Mouse (Mus musculus): Measurements from ENCODE around the gene Plxdc1. TPM values are rescaled to one million over a fixed set of nuclear protein-coding genes. Genes with fewer than 3 reads are reported as not detected.

Gene Plxdc1
- 3.0 and 3.3 TPM in 2 replicates for polyA plus RNA-seq (2011; ENCODE audit: insufficient read depth, insufficient read length, low read depth, missing spikeins)

GRCm38 (mm10) chr11:97985727-97986677 lies at the start of gene Plxdc1:
Gene Plxdc1 (minus strand): TSS chr11:97986444.
- H3K4me1 ChIP-seq (ENCODE audit: control insufficient read depth, insufficient read depth, low read length), result peaks cover 11% of the 10 kb centered on the region
- H3K27ac ChIP-seq (ENCODE audit: insufficient read depth, low read length), result 0 out of 2 replicates have a peak within 1 kb of the TSS, but pooled peaks have one; percentile 26
- H3K9me3 ChIP-seq (replicated peaks; ENCODE audit: control insufficient read depth, insufficient read depth, low read length, poor library complexity, severe bottlenecking), result no peaks in the 10 kb centered on the region
- H3K27me3 ChIP-seq (ENCODE audit: control insufficient read depth, insufficient read depth, low read length, poor library complexity, severe bottlenecking), result no peaks in the 10 kb centered on the region
- no peaks in the 10 kb centered on the region for H3K36me3 ChIP-seq (ENCODE audit: control insufficient read depth, insufficient read depth, low read length, poor library complexity, severe bottlenecking)
- peak within 1 kb of the TSS; percentile 54 for H3K9ac ChIP-seq (ENCODE audit: low read depth, poor library complexity, severe bottlenecking)
- peak within 1 kb of the TSS; percentile 72 for H3K4me3 ChIP-seq (ENCODE audit: low read depth, low read length)
- TF ChIP-seq POLR2A (IDR thresholded peaks at IDR 0.05; ENCODE audit: insufficient read depth, low read length) (no peak), EP300 (IDR thresholded peaks at IDR 0.05; ENCODE audit: insufficient read depth, low read depth, low read length) (no peak), CTCF (IDR thresholded peaks at IDR 0.05; ENCODE audit: low read depth, low read length) (no peak)

- TF ChIP-seq POLR2A (IDR thresholded peaks at IDR 0.05; ENCODE audit: insufficient read depth, low read length) (no peak), CTCF (IDR thresholded peaks at IDR 0.05; ENCODE audit: low read depth, low read length) (no peak), EP300 (IDR thresholded peaks at IDR 0.05; ENCODE audit: insufficient read depth, low read depth, low read length) (peak; percentile 77)
- H3K4me3 ChIP-seq (ENCODE audit: low read depth, low read length), result peak overlapping the region; percentile 72
- H3K27me3 ChIP-seq (ENCODE audit: control insufficient read depth, insufficient read depth, low read length, poor library complexity, severe bottlenecking), result no peaks in the 10 kb centered on the region
- H3K9ac ChIP-seq (ENCODE audit: low read depth, poor library complexity, severe bottlenecking), result peak overlapping the region; percentile 6
- H3K27ac ChIP-seq (ENCODE audit: insufficient read depth, low read length), result no peak overlapping the region
- peaks cover 3% of the 10 kb centered on the region for H3K36me3 ChIP-seq (ENCODE audit: control insufficient read depth, insufficient read depth, low read length, poor library complexity, severe bottlenecking)
- no peaks in the 10 kb centered on the region for H3K9me3 ChIP-seq (replicated peaks; ENCODE audit: control insufficient read depth, insufficient read depth, low read length, poor library complexity, severe bottlenecking)
- peaks cover 6% of the 10 kb centered on the region for H3K4me1 ChIP-seq (ENCODE audit: control insufficient read depth, insufficient read depth, low read length)
Observed at GRCm38 (mm10) chr11:98035977-98036377, 49.7 kb upstream of the Plxdc1 start.

GRCm38 (mm10) chr11:98034840-98035239 lies 48.6 kb upstream of the Plxdc1 start:
- no peak for TF ChIP-seq POLR2A (IDR thresholded peaks at IDR 0.05; ENCODE audit: insufficient read depth, low read length)
- TF ChIP-seq EP300 (IDR thresholded peaks at IDR 0.05; ENCODE audit: insufficient read depth, low read depth, low read length), result no peak
- no peak for TF ChIP-seq CTCF (IDR thresholded peaks at IDR 0.05; ENCODE audit: low read depth, low read length)
- Histone ChIP-seq H3K9ac (ENCODE audit: low read depth, poor library complexity, severe bottlenecking) (no peak overlapping the region), H3K27me3 (ENCODE audit: control insufficient read depth, insufficient read depth, low read length, poor library complexity, severe bottlenecking) (no peaks in the 10 kb centered on the region), H3K4me3 (ENCODE audit: low read depth, low read length) (no peak overlapping the region), H3K4me1 (ENCODE audit: control insufficient read depth, insufficient read depth, low read length) (peaks cover 5% of the 10 kb centered on the region), H3K27ac (ENCODE audit: insufficient read depth, low read length) (no peak overlapping the region), H3K36me3 (ENCODE audit: control insufficient read depth, insufficient read depth, low read length, poor library complexity, severe bottlenecking) (peaks cover 14% of the 10 kb centered on the region), H3K9me3 (replicated peaks; ENCODE audit: control insufficient read depth, insufficient read depth, low read length, poor library complexity, severe bottlenecking) (no peaks in the 10 kb centered on the region)

GRCm38 (mm10) chr11:98034061-98034460 lies 47.8 kb upstream of the Plxdc1 start:
- Histone ChIP-seq H3K27me3 (ENCODE audit: control insufficient read depth, insufficient read depth, low read length, poor library complexity, severe bottlenecking) (no peaks in the 10 kb centered on the region), H3K9ac (ENCODE audit: low read depth, poor library complexity, severe bottlenecking) (no peak overlapping the region), H3K27ac (ENCODE audit: insufficient read depth, low read length) (no peak overlapping the region), H3K9me3 (replicated peaks; ENCODE audit: control insufficient read depth, insufficient read depth, low read length, poor library complexity, severe bottlenecking) (no peaks in the 10 kb centered on the region), H3K36me3 (ENCODE audit: control insufficient read depth, insufficient read depth, low read length, poor library complexity, severe bottlenecking) (peaks cover 22% of the 10 kb centered on the region), H3K4me3 (ENCODE audit: low read depth, low read length) (no peak overlapping the region), H3K4me1 (ENCODE audit: control insufficient read depth, insufficient read depth, low read length) (peaks cover 5% of the 10 kb centered on the region)
- no peak for TF ChIP-seq EP300 (IDR thresholded peaks at IDR 0.05; ENCODE audit: insufficient read depth, low read depth, low read length)
- TF ChIP-seq CTCF (IDR thresholded peaks at IDR 0.05; ENCODE audit: low read depth, low read length), result no peak
- TF ChIP-seq POLR2A (IDR thresholded peaks at IDR 0.05; ENCODE audit: insufficient read depth, low read length), result no peak

- TF ChIP-seq CTCF (IDR thresholded peaks at IDR 0.05; ENCODE audit: low read depth, low read length) (peak; percentile 78), POLR2A (IDR thresholded peaks at IDR 0.05; ENCODE audit: insufficient read depth, low read length) (no peak), EP300 (IDR thresholded peaks at IDR 0.05; ENCODE audit: insufficient read depth, low read depth, low read length) (no peak)
- peaks cover 37% of the 10 kb centered on the region for H3K36me3 ChIP-seq (ENCODE audit: control insufficient read depth, insufficient read depth, low read length, poor library complexity, severe bottlenecking)
Observed at GRCm38 (mm10) chr11:98031443-98031770, 45.2 kb upstream of the Plxdc1 start.

More at GRCm38 (mm10) chr11:98031443-98031770, 45.2 kb upstream of the Plxdc1 start:
- peak overlapping the region; percentile 67 for H3K27ac ChIP-seq (ENCODE audit: insufficient read depth, low read length)
- no peaks in the 10 kb centered on the region for H3K9me3 ChIP-seq (replicated peaks; ENCODE audit: control insufficient read depth, insufficient read depth, low read length, poor library complexity, severe bottlenecking)
- no peaks in the 10 kb centered on the region for H3K27me3 ChIP-seq (ENCODE audit: control insufficient read depth, insufficient read depth, low read length, poor library complexity, severe bottlenecking)
- H3K4me3 ChIP-seq (ENCODE audit: low read depth, low read length), result no peak overlapping the region
- peaks cover 5% of the 10 kb centered on the region for H3K4me1 ChIP-seq (ENCODE audit: control insufficient read depth, insufficient read depth, low read length)
- no peak overlapping the region for H3K9ac ChIP-seq (ENCODE audit: low read depth, poor library complexity, severe bottlenecking)
